Mouse (Mus musculus): ENCODE data around the gene Cdh26. TPM values are rescaled to one million over a fixed set of nuclear protein-coding genes. Genes with fewer than 3 reads are reported as not detected.

The Cdh26 gene
- 0.10 and 0.16 TPM in 2 replicates for polyA plus RNA-seq (2012; rRNA removed)

- no peak for DNase-seq (ENCODE audit: low read depth, low spot score)
- WGBS = 90% methylated on average over 4 of the region's 4 CpGs
These were observed at the start of gene Cdh26 for GRCm38 (mm10) chr2:178430231-178430630. TSS of gene Cdh26 (plus strand) at chr2:178430531.

- no peak for DNase-seq (ENCODE audit: low read depth, low spot score)
- 88% methylated on average over 52 of the region's 52 CpGs for WGBS
These were observed 23.1 kb upstream of the Cdh26 start, which contains the start of gene Sycp2 for GRCm38 (mm10) chr2:178407053-178407815. TSS of gene Sycp2 (minus strand) at chr2:178407685.

- 42% methylated on average over 1 of the region's 1 CpGs for WGBS
- DNase-seq (ENCODE audit: low read depth, low spot score) = no peak
These were observed 21.3 kb upstream of the Cdh26 start for GRCm38 (mm10) chr2:178409024-178409423.

GRCm38 (mm10) chr2:178410286-178410685, 20.0 kb upstream of the Cdh26 start:
- no peak for DNase-seq (ENCODE audit: low read depth, low spot score)
- WGBS = 29% methylated on average over 6 of the region's 6 CpGs

- no peak for DNase-seq (ENCODE audit: low read depth, low spot score)
- 72% methylated on average over 6 of the region's 6 CpGs for WGBS
These were observed 17.7 kb upstream of the Cdh26 start for GRCm38 (mm10) chr2:178412598-178412997.

- 76% methylated on average over 13 of the region's 13 CpGs for WGBS
- no peak for DNase-seq (ENCODE audit: low read depth, low spot score)
These were observed 17.2 kb upstream of the Cdh26 start for GRCm38 (mm10) chr2:178413081-178413480.

- no peak for DNase-seq (ENCODE audit: low read depth, low spot score)
- 16% methylated on average over 75 of the region's 75 CpGs for WGBS
These were observed 16.7 kb upstream of the Cdh26 start for GRCm38 (mm10) chr2:178413481-178414260.

- WGBS = under 1% methylated on average over 71 of the region's 74 CpGs
- DNase-seq (ENCODE audit: low read depth, low spot score) = no peak
These were observed 15.8 kb upstream of the Cdh26 start, which contains the start of the genes Ppp1r3d and Fam217b for GRCm38 (mm10) chr2:178414261-178415149. TSS of gene Ppp1r3d (minus strand) at chr2:178414472. TSS of gene Fam217b (plus strand) at chr2:178414524.

GRCm38 (mm10) chr2:178415150-178415448, 15.2 kb upstream of the Cdh26 start:
- no peak for DNase-seq (ENCODE audit: low read depth, low spot score)
- 39% methylated on average over 3 of the region's 3 CpGs for WGBS

GRCm38 (mm10) chr2:178416427-178416826, 13.9 kb upstream of the Cdh26 start:
- WGBS = 76% methylated on average over 13 of the region's 13 CpGs
- no peak for DNase-seq (ENCODE audit: low read depth, low spot score)

- DNase-seq (ENCODE audit: low read depth, low spot score) = no peak
- WGBS = 89% methylated on average over 4 of the region's 4 CpGs
These were observed 13.4 kb upstream of the Cdh26 start for GRCm38 (mm10) chr2:178416970-178417369.

- DNase-seq (ENCODE audit: low read depth, low spot score) = no peak
- WGBS = 90% methylated on average over 9 of the region's 9 CpGs
These were observed 9.8 kb upstream of the Cdh26 start for GRCm38 (mm10) chr2:178420576-178420975.

- WGBS = 76% methylated on average over 6 of the region's 6 CpGs
- no peak for DNase-seq (ENCODE audit: low read depth, low spot score)
These were observed 8.7 kb upstream of the Cdh26 start for GRCm38 (mm10) chr2:178421603-178422002.

- DNase-seq (ENCODE audit: low read depth, low spot score) = no peak
- WGBS = 43% methylated on average over 3 of the region's 3 CpGs
These were observed 8.1 kb upstream of the Cdh26 start for GRCm38 (mm10) chr2:178422186-178422585.

- 65% methylated on average over 5 of the region's 5 CpGs for WGBS
- DNase-seq (ENCODE audit: low read depth, low spot score) = no peak
These were observed 7.1 kb upstream of the Cdh26 start for GRCm38 (mm10) chr2:178423223-178423622.

- WGBS = 22% methylated on average over 4 of the region's 4 CpGs
These were observed 4.1 kb upstream of the Cdh26 start for GRCm38 (mm10) chr2:178426229-178426628.

GRCm38 (mm10) chr2:178427181-178427580, 3.1 kb upstream of the Cdh26 start:
- 84% methylated on average over 5 of the region's 5 CpGs for WGBS

More at GRCm38 (mm10) chr2:178426229-178426628, 4.1 kb upstream of the Cdh26 start:
- DNase-seq (ENCODE audit: low read depth, low spot score) = no peak

GRCm38 (mm10) chr2:178428183-178428582, 2.1 kb upstream of the Cdh26 start:
- no peak for DNase-seq (ENCODE audit: low read depth, low spot score)
- WGBS = 82% methylated on average over 9 of the region's 9 CpGs

More at GRCm38 (mm10) chr2:178427181-178427580, 3.1 kb upstream of the Cdh26 start:
- no peak for DNase-seq (ENCODE audit: low read depth, low spot score)

- 85% methylated on average over 4 of the region's 4 CpGs for WGBS
- no peak for DNase-seq (ENCODE audit: low read depth, low spot score)
These were observed 1.7 kb upstream of the Cdh26 start for GRCm38 (mm10) chr2:178428676-178429075.

- 46% methylated on average over 6 of the region's 6 CpGs for WGBS
- DNase-seq (ENCODE audit: low read depth, low spot score) = no peak
These were observed 905 bp upstream of the Cdh26 start for GRCm38 (mm10) chr2:178429426-178429825.
